Mouse (Mus musculus) hindbrain, embryonic 14.5 days (tissue): ENCODE results near the gene Dll1. TPM values are rescaled to one million over a fixed set of nuclear protein-coding genes. Genes with fewer than 3 reads are reported as not detected.
A peak's percentile ranks its signal among the peaks of the same experiment; 100 is the strongest.

ENCODE experiments used
- ATAC-seq: fragments of 200-750 bp; cut with Nextera tagmentation; 2 replicates; pipeline ENCODE4 v1.8.0; 2017; ENCODE audit warnings: moderate number of reproducible peaks, mild to moderate bottlenecking, moderate TSS enrichment, moderate library complexity; ENCODE audit not compliant: low FRiP score
- DNase-seq: peaks from one replicate; pipeline ENCODE4 v3.0.0-alpha.2; 2015; ENCODE audit warnings: low spot score
- H3K27ac ChIP-seq: fragments of 300-500 bp; sonication (generic); 2 replicates; pipeline ENCODE4 v1.5.1; 2014; ENCODE audit warnings: mild to moderate bottlenecking, moderate library complexity
- H3K27me3 ChIP-seq: fragments of 300-500 bp; sonication (generic); 2 replicates; pipeline ENCODE4 v1.6.1; 2014; ENCODE audit warnings: mild to moderate bottlenecking, low read length, mixed read lengths; ENCODE audit not compliant: control insufficient read depth, insufficient read depth
- H3K36me3 ChIP-seq: fragments of 300-500 bp; sonication (generic); replicated peaks from 2 replicates; pipeline ENCODE4 v1.6.1; 2014; ENCODE audit not compliant: control insufficient read depth, insufficient read depth
- H3K4me1 ChIP-seq: fragments of 300-500 bp; sonication (generic); replicated peaks from 2 replicates; pipeline ENCODE4 v1.6.1; 2014; ENCODE audit warnings: antibody characterized with exemption, low read length, mixed read lengths; ENCODE audit not compliant: control insufficient read depth, insufficient read depth
- H3K4me2 ChIP-seq: fragments of 300-500 bp; sonication (generic); replicated peaks from 2 replicates; pipeline ENCODE4 v1.6.1; 2014; ENCODE audit warnings: mild to moderate bottlenecking, moderate library complexity
- H3K4me3 ChIP-seq: fragments of 300-500 bp; sonication (generic); replicated peaks from 2 replicates; pipeline ENCODE4 v1.5.1; 2014; ENCODE audit warnings: mild to moderate bottlenecking, low read length
- H3K9ac ChIP-seq: fragments of 300-500 bp; sonication (generic); 2 replicates; pipeline ENCODE4 v1.6.1; 2014
- H3K9me3 ChIP-seq: fragments of 300-500 bp; sonication (generic); 2 replicates; pipeline ENCODE4 v1.6.1; 2016; ENCODE audit warnings: low read length; ENCODE audit not compliant: control insufficient read depth
- WGBS: fragments of 180-500 bp; shearing (Covaris S2); extraction: QIAGEN DNeasy Blood & Tissue Kit; methylation state at CpG from one replicate; pipeline ENCODE4 v1.1.7; 2014; 5-methylcytosine and 5-hydroxymethylcytosine counted together
- polyA plus RNA-seq: library from polyadenylated mRNA; unstranded; fragments of >200 nt; fragmentation: Nextera tagmentation; extraction: Ambion mirVana; gene quantifications from 2 replicates; pipeline ENCODE4 v1.2.1, GENCODE M21; 2014

The Dll1 gene
- polyA plus RNA-seq, 1 experiment from 2014 or later: 12.5 TPM

GRCm38 (mm10) chr17:15371967-15372835, 4.5 kb downstream of the Dll1 start:
- 16% methylated on average over 17 of the region's 17 CpGs for WGBS
- Histone ChIP-seq H3K4me1 (peaks cover 36% of the 10 kb centered on the region), H3K4me3 (peak overlapping the region; percentile 67), H3K4me2 (peak overlapping the region; percentile 82), H3K9ac (peak overlapping the region; percentile 51; the same call in 1 of the 2 replicates), H3K9me3 (no peaks in the 10 kb centered on the region), H3K27ac (no peak overlapping the region), H3K36me3 (peaks cover 53% of the 10 kb centered on the region), H3K27me3 (no peaks in the 10 kb centered on the region)
- no peak for ATAC-seq
- no peak for DNase-seq

DNA sequence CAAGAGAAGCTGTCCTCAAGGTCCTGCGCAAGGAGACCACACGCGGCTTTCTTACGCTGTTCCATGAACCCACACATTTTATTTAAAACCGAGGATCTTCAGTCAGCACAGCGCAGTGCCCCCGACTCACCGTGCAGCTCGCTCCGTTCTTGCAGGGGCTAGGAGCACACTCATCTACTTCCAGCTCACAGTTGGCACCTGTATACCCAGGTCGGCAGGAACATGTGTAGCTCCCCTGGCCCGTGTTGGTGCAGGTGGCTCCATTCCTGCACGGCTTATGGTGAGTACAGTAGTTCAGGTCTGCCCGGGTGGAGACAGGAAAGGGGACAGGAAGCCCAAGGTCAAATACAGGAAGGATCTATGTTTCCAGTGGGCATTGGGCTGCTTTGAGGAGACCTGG, 6.3 kb downstream of the Dll1 start:
- Histone ChIP-seq H3K36me3 (peaks cover 68% of the 10 kb centered on the region), H3K9ac (no peak overlapping the region), H3K9me3 (no peaks in the 10 kb centered on the region), H3K4me2 (peak overlapping the region; percentile 22; the same call in 1 of the 2 replicates), H3K27ac (no peak overlapping the region), H3K27me3 (no peaks in the 10 kb centered on the region), H3K4me3 (no peak overlapping the region), H3K4me1 (peaks cover 34% of the 10 kb centered on the region)
- WGBS: 94% methylated on average over 14 of the region's 14 CpGs
- DNase-seq: no peak
- ATAC-seq: no peak

DNA sequence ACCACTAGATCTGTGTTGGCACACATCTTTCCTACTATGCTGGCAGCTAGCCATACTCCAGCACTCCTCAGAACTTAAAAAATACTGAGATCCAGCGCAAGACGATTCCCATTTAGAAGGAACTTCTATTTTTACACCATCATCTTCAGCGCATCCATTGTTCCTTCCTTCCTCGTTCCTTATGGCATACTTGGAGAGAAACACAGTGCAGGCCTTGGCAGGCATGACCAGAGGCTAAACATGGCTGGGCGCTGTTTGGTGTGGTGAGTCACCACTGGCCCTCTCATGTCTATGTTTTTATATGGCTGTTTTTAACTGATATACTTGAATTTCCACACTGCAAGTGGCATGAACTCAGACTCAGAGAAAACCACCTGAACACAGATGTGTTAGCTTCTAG, 11.0 kb downstream of the Dll1 start:
- no peak overlapping the region for H3K9ac ChIP-seq
- no peak overlapping the region for H3K4me2 ChIP-seq
- H3K27me3 ChIP-seq: no peaks in the 10 kb centered on the region
- 79% methylated on average over 5 of the region's 5 CpGs for WGBS
- ATAC-seq (no peak), DNase-seq (no peak)
- H3K27ac ChIP-seq: no peak overlapping the region
- H3K4me1 ChIP-seq: 0 out of 2 replicates have a peak, but pooled peaks cover under 1% of the 10 kb centered on the region
- peaks cover 48% of the 10 kb centered on the region for H3K36me3 ChIP-seq
- no peaks in the 10 kb centered on the region for H3K9me3 ChIP-seq
- H3K4me3 ChIP-seq: no peak overlapping the region

GRCm38 (mm10) chr17:15363656-15364055, 13.0 kb downstream of the Dll1 start:
- WGBS: 67% methylated on average over 3 of the region's 3 CpGs
- Histone ChIP-seq H3K4me2 (no peak overlapping the region), H3K9ac (no peak overlapping the region), H3K4me1 (no peaks in the 10 kb centered on the region), H3K27me3 (no peaks in the 10 kb centered on the region), H3K4me3 (no peak overlapping the region), H3K9me3 (no peaks in the 10 kb centered on the region), H3K27ac (no peak overlapping the region), H3K36me3 (peaks cover 28% of the 10 kb centered on the region)
- DNase-seq (no peak), ATAC-seq (no peak)

GRCm38 (mm10) chr17:15357071-15357470, 19.6 kb downstream of the Dll1 start:
- Histone ChIP-seq H3K27ac (no peak overlapping the region), H3K4me1 (no peaks in the 10 kb centered on the region), H3K27me3 (no peaks in the 10 kb centered on the region), H3K4me3 (no peak overlapping the region), H3K36me3 (no peaks in the 10 kb centered on the region), H3K9me3 (no peaks in the 10 kb centered on the region), H3K9ac (no peak overlapping the region), H3K4me2 (no peak overlapping the region)
- no peak for ATAC-seq
- DNase-seq: no peak
- WGBS: 84% methylated on average over 3 of the region's 3 CpGs

GRCm38 (mm10) chr17:15356526-15356925, 20.1 kb downstream of the Dll1 start:
- no peaks in the 10 kb centered on the region for H3K4me1 ChIP-seq
- H3K36me3 ChIP-seq: no peaks in the 10 kb centered on the region
- 94% methylated on average over 5 of the region's 5 CpGs for WGBS
- H3K4me3 ChIP-seq: no peak overlapping the region
- H3K27ac ChIP-seq: no peak overlapping the region
- H3K4me2 ChIP-seq: no peak overlapping the region
- no peaks in the 10 kb centered on the region for H3K9me3 ChIP-seq
- ATAC-seq (no peak), DNase-seq (no peak)
- H3K27me3 ChIP-seq: no peaks in the 10 kb centered on the region
- H3K9ac ChIP-seq: no peak overlapping the region

DNA sequence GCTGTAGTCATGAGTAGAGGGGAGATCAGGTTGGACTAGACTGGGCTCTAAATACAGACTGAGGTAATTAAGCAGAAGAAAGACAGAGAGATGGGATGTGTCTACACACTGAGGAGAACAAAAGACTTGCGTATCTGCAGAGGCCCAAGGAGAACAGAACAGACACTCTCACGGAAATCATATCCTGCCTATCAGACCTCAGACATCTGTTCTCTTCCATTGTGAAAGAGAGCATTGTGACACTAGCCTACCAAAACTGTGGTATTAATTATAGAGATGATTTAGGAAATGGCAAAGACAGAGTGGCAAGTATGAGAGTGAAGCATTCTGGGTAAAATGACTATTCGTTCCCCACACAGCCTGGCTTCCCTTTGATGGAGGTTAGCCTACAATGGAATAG, 21.6 kb downstream of the Dll1 start:
- WGBS: 86% methylated on average over 3 of the region's 3 CpGs
- H3K27ac ChIP-seq: no peak overlapping the region
- ATAC-seq (no peak), DNase-seq (no peak)
- H3K36me3 ChIP-seq: no peaks in the 10 kb centered on the region
- no peaks in the 10 kb centered on the region for H3K9me3 ChIP-seq
- H3K27me3 ChIP-seq: no peaks in the 10 kb centered on the region
- H3K9ac ChIP-seq: no peak overlapping the region
- no peak overlapping the region for H3K4me2 ChIP-seq
- H3K4me1 ChIP-seq: no peaks in the 10 kb centered on the region
- no peak overlapping the region for H3K4me3 ChIP-seq

GRCm38 (mm10) chr17:15354006-15354405, 22.7 kb downstream of the Dll1 start:
- no peak for ATAC-seq

DNA sequence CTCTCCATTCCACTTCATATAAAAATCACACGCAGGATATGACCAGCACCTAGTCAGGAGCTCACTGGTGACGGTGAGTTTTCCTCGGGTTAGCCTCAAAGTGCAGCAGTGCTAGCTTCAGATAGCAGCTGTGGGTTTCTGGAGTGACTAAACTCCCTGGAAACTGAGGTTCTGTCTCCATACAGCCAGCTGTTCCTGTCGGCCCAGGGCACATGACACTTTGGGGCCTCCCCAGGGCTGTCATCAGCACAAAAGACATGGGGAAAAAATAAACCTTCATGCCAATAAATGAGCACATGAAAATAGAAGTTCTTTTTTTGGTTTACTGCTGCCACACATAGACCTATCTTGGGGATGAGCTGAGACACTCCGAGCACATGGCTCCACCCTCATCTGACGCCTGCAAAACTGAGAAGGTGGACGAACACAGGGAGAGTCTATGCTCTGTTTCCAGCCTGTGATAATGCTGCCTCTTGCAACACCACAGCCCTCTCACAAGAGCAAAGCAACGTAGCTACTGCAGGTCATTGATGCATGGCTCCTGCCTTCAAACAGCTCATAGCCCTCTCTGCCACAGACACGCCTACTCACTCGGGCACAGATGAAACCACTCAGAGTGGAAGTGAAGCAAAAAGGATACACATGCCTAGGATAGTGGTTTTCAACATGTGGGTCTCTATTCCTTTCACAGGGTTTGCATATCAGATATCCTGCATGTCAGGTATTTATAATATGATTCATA, 23.6 kb downstream of the Dll1 start:
- H3K4me1 ChIP-seq: no peaks in the 10 kb centered on the region
- H3K4me3 ChIP-seq: no peak overlapping the region

More at GRCm38 (mm10) chr17:15354006-15354405, 22.7 kb downstream of the Dll1 start:
- Histone ChIP-seq H3K9me3 (no peaks in the 10 kb centered on the region), H3K9ac (no peak overlapping the region), H3K27ac (no peak overlapping the region), H3K27me3 (no peaks in the 10 kb centered on the region), H3K4me1 (no peaks in the 10 kb centered on the region), H3K4me3 (no peak overlapping the region), H3K4me2 (no peak overlapping the region), H3K36me3 (no peaks in the 10 kb centered on the region)
- WGBS: 77% methylated on average over 2 of the region's 2 CpGs
- no peak for DNase-seq

More for the DNA sequence above, 23.6 kb downstream of the Dll1 start:
- H3K36me3 ChIP-seq: no peaks in the 10 kb centered on the region
- H3K9ac ChIP-seq: no peak overlapping the region
- DNase-seq (no peak), ATAC-seq (no peak)
- no peaks in the 10 kb centered on the region for H3K27me3 ChIP-seq
- H3K27ac ChIP-seq: no peak overlapping the region
- 69% methylated on average over 10 of the region's 10 CpGs for WGBS
- H3K4me2 ChIP-seq: no peak overlapping the region
- no peaks in the 10 kb centered on the region for H3K9me3 ChIP-seq
